Mouse (Mus musculus): ENCODE measurements around the gene Inf2.
A peak's percentile ranks its signal among the peaks of the same experiment; 100 is the strongest.

DNA sequence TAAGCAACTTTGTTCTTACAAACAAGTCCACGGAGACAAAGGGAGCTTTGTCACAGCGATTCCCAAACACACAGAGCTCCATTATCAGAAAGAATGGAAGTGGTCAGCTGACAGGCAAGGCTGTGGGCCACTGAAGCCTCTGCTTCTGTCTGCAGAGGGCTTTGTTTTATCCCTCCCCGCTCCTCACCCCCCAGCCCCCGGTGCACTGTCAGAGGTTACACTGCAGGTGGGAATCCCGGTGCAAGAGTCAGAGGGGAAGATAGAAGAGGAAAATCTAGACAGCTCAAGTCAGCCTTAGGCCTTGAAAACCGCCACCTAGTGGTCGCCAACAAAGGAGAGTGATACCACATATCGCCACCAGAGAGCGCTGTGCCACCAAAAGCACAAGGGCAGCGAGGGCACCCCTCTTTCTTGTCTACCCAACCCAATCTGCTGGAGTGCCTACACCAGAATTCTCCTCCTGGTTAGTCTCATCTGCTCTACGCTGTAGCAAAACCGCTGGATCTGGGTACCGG is 36.7 kb upstream of the Inf2 start:
- TF ChIP-seq CTCF (IDR thresholded peaks at IDR 0.05; ENCODE audit: extremely low read depth, insufficient read depth, low read length) (peak; percentile 100), POLR2A (IDR thresholded peaks at IDR 0.05; ENCODE audit: extremely low read depth, insufficient read depth, low read length) (no peak)

All from cortical plate, adult 2 months (tissue).